Mouse (Mus musculus): ENCODE measurements around the gene Slc25a27. TPM values are rescaled to one million over a fixed set of nuclear protein-coding genes. Genes with fewer than 3 reads are reported as not detected.

Gene Slc25a27
- total RNA-seq, 4 experiments from 2014 or later: 1.3 to 4.1 (median 3.5) TPM

DNA sequence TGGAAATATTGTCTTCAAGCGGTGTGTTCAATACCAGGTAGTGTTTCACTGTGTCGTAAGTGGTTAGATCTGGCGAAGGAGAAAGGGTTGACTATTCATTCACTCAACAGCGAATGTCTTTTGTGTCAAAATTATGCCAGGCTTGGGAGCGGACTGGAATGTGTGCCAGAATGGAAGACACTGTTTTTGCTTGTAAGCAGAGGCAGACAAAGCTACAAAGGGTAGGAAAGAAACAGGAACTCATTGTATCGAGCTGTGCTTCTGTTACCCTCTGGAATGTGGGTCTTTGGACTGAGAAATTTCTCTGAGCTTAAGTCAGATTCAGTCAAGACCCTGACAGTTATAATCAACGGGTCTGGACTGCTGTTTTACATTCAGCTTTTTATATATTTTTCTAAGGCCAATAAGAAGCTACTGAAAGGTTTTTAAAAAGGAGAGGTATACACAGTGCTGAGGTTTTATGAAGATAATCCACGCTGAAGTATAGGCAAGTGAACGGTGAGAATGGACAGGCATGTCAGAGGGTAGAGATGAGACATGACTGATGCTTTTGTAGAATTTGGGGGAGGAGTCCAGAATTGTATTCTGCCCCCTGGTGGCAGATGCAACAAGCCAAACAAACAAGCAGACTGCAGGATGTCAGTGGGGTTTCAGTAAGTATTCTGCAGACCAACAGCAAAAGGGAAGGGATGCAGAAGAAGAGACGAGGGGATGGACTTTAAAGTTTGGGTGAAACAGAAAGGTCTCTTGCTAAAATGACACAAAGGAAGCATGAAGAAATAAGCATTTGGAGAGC, 17.2 kb downstream of the Slc25a27 start:
- no peak for DNase-seq (ENCODE audit: low spot score)

DNA sequence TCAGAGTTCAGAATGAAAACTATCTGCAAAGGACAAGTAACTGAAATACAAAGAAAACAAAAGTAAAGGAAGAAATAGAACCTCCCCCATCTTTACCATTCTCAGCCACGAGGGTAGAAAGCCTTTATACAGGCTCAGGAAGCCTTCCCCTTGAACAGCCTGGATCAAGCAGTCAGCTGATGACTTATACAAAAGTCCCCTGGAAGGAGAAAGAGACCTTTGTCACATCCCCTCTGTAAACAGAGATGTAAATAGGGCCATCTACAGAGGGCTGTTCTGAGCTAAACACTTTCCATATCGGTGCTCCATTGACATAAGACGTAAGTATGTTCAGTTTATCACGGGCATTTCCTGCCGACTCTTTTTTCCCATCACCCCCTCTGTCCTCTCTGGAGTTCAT, 20.1 kb downstream of the Slc25a27 start:
- DNase-seq (ENCODE audit: low spot score): no peak

DNA sequence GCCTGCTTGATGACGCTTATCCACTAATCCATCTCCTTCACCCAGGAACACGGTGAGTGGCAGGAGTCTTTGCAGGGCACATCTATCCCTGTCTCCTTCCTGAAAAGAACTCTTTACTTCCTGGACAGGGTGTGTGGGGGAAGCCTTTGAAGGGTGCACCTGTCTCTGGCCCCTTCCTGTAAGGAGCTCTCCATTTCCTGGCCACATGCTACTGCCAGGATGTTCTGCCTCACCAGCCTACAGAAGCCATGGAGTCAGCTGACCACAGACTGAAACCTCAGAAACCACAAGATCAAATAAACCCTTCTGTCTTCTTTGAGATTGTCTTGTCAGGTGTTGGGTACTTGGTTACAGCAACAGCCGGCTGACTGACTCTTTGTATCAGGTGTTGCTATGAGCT, 21.9 kb downstream of the Slc25a27 start:
- no peak for DNase-seq (ENCODE audit: low spot score)

DNA sequence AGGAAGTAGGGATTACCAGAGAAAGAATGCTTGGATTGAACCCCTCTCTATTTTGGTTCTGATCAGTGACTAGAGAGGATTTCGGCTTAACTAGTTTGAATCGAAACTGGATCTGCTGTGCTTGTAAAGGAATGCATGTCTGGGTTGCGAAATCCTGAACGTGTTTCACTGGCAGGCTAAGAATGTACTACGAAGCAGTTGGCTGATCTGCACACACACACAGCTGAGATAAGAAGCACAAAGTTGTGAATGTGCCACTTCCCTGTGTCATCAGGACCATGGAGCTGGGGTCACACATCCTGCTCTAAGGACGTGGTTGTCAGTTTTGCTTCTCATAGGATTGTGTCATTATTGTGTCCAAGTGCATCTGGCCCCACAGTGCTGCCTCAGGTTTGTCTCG, 22.6 kb downstream of the Slc25a27 start:
- DNase-seq (ENCODE audit: low spot score): peak; percentile 11

DNA sequence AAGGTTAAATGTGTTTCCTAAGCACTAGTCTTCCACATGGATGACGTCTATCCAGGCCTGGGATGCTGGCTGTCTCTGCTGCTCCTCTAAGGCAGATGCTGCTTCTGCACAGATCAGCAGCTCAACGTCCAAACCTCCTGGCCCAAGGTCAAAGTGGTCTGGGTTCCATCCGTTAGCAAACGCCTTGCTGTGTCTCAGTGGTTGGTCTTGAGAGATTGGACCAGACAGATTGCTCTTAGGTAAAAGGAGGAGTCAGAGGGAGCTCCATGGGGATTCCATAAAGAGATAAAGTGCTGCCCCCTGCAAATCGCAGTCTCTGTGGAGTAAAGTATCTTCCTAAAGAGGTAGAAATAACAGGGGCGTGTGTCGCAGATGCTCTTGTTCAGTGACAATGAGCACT, 23.8 kb downstream of the Slc25a27 start:
- no peak for DNase-seq (ENCODE audit: low spot score)

DNA sequence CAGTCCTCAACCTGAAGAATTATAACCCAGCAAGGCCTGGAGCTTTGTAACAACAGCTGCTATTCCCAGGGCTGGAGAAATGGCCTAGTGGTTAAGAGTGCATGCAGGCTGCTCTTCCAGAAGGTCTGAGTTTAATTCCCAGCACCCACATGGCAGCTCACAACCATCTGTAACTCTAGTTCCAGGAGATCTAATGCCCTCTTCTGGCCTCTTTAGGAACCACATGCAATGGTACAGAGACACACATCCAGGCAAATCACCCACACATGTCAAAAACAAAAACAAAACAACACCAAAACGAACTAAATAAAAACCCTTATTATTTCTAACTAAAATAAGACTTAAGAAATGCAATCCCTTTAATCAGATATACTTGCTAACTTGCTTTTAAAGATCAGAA, 26.2 kb downstream of the Slc25a27 start:
- no peak for DNase-seq (ENCODE audit: low spot score)

DNA sequence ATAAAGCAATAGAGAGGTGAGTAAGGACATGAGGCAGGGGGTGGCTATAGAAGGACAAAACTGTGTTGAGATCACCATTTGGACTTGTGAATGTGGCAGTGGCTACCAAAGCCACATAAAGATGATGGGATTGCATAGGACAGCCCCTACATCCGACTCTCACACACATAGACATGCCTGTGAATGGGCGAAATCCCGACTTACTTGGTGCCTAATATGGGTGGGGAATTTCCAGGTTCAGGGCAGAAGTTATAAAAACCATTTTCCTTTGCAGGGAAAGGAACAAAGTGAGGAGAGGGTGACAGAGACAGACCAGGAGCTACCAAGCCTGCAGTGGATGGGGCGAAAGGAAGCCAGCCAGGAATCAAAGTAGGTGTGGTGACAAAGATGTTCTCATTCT, 29.9 kb downstream of the Slc25a27 start:
- DNase-seq (ENCODE audit: low spot score): no peak

DNA sequence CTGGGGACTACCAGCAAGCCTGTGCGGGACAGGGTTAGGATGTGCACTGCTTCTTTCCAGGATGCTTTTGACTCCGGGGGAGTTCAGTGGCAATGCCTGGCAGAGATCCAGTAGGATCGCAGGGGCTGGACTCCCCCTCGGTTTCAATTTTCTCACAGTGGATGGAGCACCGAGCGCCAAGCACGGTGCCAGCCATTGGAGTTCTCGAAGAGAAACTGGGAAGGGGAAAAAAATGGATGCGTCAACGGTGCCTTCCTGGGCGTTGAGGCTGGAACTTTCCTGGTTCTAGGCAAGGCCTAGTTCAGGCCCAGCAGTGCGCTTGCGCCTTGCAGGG, 36.6 kb downstream of the Slc25a27 start:
- no peak for DNase-seq (ENCODE audit: low spot score)

DNA sequence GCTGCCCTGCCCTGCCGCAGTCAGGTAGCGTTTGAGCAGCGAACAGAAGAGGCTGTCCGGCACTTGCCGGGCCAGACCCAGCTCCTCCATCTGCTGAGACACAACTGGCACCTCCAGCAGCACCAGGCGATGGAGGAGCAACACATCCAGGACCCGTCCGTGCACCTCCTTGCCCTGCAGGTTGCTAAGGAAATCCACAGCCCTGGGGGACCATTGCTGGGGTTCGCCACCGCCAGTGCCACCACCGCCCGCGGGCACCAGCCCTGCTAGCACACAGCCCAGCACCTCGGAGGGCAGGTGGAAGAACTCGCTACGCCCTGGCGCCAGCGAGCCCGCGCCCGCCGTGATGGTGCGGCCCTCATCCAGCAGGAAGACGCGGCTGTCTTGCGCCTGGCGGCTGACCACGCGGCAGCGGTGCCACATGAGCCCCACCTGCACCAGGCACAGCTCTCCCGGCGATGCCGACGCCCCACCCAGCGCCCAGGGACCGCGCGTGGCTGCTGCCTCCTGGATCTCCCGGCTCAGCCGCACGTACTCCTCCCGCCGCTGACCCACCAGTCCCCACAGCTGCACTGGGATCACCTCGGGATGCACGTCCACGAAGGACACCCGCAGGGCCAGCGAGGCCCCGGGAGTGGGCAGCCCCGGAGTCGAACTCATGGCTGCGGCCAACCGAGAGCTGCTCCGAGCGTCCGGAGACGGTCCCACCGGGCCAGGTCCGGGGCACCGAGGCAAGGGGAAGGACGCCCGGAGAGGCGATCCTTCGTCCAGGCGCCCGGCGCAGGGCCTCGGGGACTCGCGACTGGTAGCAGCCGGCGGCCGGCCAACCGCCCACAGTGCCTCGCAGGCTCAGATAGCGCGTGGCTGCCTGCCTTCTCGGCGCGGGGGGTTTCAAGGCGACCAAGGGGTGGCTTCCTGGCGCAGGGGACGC, 37.3 kb downstream of the Slc25a27 start, which contains the start of gene Tdrd6:
Tdrd6 (minus strand) TSS at position 804 of the 931 bp plus-strand sequence.
- DNase-seq (ENCODE audit: low spot score): no peak

DNA sequence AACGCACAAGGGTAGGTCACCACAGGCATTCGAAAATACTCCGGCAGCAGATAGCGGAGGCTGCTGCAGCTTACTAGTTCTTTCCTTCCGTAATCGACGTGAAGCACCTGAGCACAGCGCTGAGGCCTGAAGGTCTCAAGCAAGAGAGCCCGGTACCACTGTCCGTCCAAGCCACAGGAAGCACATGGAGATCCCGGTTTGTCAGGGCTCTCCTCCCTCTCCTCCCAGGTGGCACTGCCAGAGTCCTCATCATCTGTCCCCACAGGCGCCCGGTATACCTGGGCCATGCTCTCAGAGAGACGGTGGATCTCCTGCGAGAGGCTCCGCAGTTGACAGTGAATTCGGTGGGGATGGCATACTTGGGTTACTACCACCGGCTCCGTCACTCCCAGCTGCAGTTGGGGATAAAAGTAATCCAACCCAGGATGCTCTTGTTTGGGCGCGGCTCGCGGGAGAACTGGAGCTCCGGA, 38.0 kb downstream of the Slc25a27 start:
- no peak for DNase-seq (ENCODE audit: low spot score)

DNA sequence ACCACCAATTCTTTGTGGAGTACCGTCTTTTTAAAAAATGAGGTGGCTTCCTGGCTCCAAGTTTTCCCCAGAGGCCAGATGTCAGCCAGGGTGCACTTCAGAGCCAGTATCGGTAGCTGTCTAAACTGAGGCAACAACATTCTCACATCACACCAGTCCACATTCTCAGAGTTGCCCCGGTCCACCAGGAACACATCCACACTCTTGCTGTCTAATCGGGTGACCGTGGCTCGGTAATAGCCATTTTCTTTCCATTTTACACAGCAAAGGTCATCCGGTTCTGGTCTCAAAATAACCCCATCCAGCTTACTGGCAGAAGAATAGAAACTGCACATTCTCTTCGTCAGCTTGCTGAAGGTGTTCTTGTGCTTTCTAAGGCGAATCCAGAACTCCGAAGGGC, 38.8 kb downstream of the Slc25a27 start:
- DNase-seq (ENCODE audit: low spot score): no peak

DNA sequence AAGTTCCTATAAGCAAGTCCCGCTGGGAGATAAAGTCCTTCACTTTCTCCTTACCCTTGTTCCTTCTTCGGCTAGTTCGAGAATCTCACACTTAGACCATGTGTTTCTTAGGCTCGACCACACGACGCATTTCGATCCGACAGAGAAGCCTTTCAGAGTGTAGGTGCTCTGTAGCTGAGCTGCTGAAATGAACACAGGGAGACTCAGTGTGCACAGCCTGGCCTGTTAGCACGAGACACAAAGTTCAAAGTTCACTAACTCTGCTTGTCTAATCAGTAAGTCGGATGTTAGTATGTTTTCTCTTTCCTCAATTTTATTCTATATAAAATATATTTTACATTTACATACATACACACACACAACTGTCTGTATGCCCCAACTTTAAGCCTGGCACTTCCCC, 44.9 kb downstream of the Slc25a27 start:
- DNase-seq (ENCODE audit: low spot score): no peak

DNA sequence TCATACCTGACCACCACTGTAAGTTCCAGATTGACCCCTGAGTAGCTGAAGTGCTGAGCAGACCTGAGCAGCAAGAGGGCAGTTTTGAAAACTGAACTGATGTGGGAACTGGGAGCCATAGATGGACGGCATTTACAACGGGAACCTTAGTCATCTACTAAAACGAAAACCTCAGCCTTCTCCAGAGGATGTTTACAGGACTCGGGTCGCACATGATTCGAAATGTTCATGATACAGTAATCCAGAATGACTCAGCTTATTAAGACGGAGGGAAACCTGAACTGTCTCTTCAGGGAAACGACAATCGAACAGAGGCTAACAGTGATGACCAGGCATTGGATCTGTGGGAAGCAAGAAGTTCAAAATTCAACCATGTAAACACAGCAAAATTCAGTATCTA, 47.9 kb downstream of the Slc25a27 start:
- DNase-seq (ENCODE audit: low spot score): no peak

DNA sequence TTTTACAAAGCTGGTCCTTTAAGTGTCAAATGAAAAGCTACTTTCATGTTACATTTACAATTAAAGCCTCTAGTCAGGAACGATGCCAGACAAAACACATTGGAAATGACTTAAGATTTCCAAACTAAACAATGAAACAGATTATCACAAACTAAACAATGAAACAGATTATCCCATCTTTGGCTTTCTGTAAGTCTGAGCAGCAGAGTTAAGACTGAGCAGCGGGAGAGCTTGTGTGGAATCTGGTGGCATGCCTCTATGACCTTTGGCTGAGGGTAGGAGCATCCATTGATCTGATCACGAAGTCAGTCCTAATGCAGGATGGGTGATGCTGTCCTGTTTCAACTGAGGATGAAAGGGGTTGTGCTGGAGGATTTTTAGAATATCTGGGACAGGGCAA, 54.8 kb downstream of the Slc25a27 start:
- no peak for DNase-seq (ENCODE audit: low spot score)

DNA sequence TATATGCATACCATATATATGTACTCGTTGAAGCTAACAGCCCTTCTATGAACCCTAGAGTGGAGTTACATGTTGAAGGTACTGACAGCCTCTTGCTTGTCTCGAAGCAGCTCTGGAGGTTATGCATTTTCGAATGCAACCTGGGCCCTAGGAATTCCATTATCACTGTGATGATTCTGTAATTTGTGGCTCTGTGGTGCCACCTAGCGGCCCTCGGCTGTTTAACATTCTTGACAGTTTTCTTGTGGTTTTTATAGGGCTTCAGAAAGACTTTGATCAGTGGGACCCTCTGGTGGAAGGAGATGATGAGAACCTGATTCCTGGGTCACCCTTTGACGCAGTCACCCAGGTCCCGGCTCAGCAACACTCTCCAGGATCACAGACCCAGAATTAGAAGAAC, 55.4 kb downstream of the Slc25a27 start:
- peak; percentile 16 for DNase-seq (ENCODE audit: low spot score)

DNA sequence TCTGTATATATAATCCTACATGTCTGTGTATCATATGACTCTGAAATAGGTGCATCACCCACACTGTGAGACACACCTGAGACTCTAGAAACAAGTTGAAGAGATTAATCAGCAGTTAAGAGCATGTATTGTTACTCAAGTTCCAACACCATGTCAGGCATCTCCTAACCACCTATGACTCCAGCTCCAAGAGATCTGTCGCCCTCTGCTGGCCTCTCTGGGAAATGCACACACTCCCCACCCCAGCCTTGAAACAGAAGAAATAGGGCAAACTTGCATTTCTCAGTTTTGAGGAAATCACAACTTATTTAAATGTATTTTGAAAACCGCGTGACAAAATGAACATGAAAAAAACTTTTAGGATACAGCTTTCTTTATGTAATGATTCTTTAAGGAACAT, 60.3 kb downstream of the Slc25a27 start:
- DNase-seq (ENCODE audit: low spot score): peak; percentile 79

DNA sequence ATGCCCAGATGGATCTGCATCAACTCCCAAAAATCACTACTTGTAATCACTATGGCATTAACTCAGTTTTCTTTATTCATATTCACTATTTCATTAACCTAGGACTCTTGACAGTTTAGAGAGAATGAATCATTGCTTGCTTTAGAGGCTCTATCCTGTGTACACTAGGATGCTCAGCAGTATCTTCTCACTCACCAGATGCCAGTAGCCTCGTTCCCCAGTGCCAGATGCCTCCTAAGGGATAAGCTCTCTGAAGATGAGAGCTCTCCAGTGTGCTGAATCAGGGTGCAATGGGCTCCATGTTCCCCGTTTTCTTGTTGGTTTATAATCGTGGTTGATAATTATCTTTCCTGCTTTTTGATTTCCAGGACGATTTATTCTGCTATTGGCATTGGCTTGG, 68.3 kb downstream of the Slc25a27 start:
- DNase-seq (ENCODE audit: low spot score): no peak

DNA sequence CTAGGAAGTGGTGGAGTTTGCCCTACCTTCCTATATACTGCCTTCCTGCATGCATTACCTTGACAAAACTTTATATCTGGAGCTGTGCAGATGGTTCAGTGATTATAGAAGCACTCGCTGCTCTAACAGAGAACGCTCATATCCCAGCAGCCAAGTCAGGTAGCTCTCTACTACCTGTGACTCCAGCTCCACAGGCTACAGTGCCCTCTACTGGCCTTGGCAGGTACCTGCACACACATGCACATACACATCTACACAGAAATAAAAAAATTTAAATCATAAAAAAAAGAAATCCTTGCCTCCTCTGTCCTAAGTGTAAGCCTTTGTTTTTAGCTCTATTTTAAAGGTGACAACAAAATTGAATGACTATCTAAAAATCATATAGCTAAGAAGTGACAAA, 69.3 kb downstream of the Slc25a27 start:
- DNase-seq (ENCODE audit: low spot score): no peak

DNA sequence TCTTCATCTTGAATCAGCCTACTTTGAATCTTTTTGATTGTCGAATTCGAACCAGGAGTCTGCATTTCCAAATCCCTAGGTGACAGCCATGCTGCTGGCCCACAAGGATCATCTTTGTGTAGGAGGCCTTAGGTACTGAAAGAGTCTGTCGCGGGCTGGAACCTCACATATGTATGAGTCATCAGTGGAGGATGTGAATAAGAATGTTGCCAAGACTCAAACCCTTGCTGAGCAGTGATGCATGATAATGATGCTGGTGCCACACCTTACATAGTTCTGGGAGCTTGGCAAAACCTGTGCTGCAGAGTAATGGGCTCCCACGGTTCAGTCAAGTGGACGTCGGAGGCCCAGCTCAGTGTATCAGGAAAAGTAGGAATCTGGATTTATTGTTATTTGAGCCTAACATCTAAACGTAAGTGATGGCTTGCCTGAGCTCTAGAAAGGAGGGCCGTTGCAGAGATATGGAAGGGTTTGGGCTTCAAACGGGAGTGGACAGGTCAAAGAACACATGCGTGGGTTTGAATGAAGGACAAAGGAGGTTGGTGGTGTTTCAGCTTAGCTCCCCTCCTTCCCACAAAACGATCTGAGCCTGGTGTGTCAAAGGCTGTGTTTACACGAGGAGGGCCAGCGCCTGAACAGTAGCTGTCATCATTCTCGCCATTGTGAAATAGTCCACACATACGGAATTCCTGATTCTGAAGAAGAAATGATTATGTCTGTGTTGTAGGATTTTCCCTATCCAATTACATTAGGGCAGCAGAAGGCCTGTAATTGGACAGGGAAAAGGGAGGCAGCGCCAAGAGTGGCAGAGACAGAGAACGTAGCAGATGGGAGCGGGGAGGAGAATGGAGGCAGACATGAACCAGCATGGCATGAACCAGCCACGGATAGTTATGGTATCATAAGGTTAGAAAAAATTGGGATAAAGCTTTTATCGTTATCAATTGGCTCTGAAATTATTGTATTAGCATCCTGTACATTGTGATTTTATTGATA, 74.4 kb downstream of the Slc25a27 start:
- no peak for DNase-seq (ENCODE audit: low spot score)
